Mouse (Mus musculus) kidney, postnatal 0 days (tissue): ENCODE measurements around the gene Spag7. TPM values are rescaled to one million over a fixed set of nuclear protein-coding genes. Genes with fewer than 3 reads are reported as not detected.

Source experiments
- ATAC-seq: fragments of 200-750 bp; cut with Nextera tagmentation; replicated peaks from 2 replicates; pipeline ENCODE4 v1.8.0; 2017; ENCODE audit warnings: low read depth, moderate number of reproducible peaks, moderate TSS enrichment, moderate library complexity; ENCODE audit not compliant: low FRiP score
- DNase-seq: peaks from one replicate; pipeline ENCODE4 v3.0.0-alpha.2; 2016; ENCODE audit warnings: low spot score
- H3K27ac ChIP-seq: fragments of 300-500 bp; sonication (generic); 2 replicates; pipeline ENCODE4 v1.5.1; 2014; ENCODE audit warnings: mild to moderate bottlenecking
- H3K27me3 ChIP-seq: fragments of 300-500 bp; sonication (generic); 2 replicates; pipeline ENCODE4 v1.6.1; 2014; ENCODE audit warnings: low read length, mixed read lengths; ENCODE audit not compliant: insufficient read depth
- H3K36me3 ChIP-seq: fragments of 300-500 bp; sonication (generic); 2 replicates; pipeline ENCODE4 v1.6.1; 2014; ENCODE audit warnings: low read length, mixed read lengths; ENCODE audit not compliant: insufficient read depth
- H3K4me1 ChIP-seq: fragments of 300-500 bp; sonication (generic); replicated peaks from 2 replicates; pipeline ENCODE4 v1.6.1; 2014; ENCODE audit warnings: antibody characterized with exemption, low read length, mixed read lengths; ENCODE audit not compliant: insufficient read depth
- H3K4me2 ChIP-seq: fragments of 300-500 bp; sonication (generic); 2 replicates; pipeline ENCODE4 v1.6.1; 2014; ENCODE audit warnings: mild to moderate bottlenecking, low read length, moderate library complexity, mixed read lengths
- H3K4me3 ChIP-seq: fragments of 300-500 bp; sonication (generic); replicated peaks from 2 replicates; pipeline ENCODE4 v1.5.1; 2014; ENCODE audit warnings: low read depth, low read length
- H3K9ac ChIP-seq: fragments of 300-500 bp; sonication (generic); 2 replicates; pipeline ENCODE4 v1.6.1; 2014; ENCODE audit warnings: low read depth, low read length
- H3K9me3 ChIP-seq: fragments of 300-500 bp; sonication (generic); replicated peaks from 2 replicates; pipeline ENCODE4 v1.6.1; 2016; ENCODE audit warnings: low read length, inconsistent platforms, mixed read lengths
- CTCF ChIP-seq: IDR thresholded peaks from 2 replicates; pipeline ENCODE4 v1.5.1; 2016; ENCODE audit warnings: antibody characterized with exemption, low read depth, mild to moderate bottlenecking, moderate library complexity
- WGBS: fragments of 180-500 bp; shearing (Covaris S2); extraction: QIAGEN DNeasy Blood & Tissue Kit; methylation state at CpG from one replicate; pipeline ENCODE4 v1.1.7; 2014; 5-methylcytosine and 5-hydroxymethylcytosine counted together
- polyA plus RNA-seq: library from polyadenylated mRNA; unstranded; fragments of >200 nt; fragmentation: Nextera tagmentation; extraction: Ambion mirVana; gene quantifications from 2 replicates; pipeline ENCODE4 v1.2.1, GENCODE M21; 2015

The Spag7 gene
- polyA plus RNA-seq, 1 experiment from 2014 or later, result 91.5 TPM

GRCm38 (mm10) chr11:70669582-70670345 is 548 bp upstream of the Spag7 start:
- Histone ChIP-seq H3K27me3 (no peaks in the 10 kb centered on the region), H3K4me1 (peaks cover 7% of the 10 kb centered on the region), H3K9ac (peak overlapping the region; percentile 73), H3K4me2 (peak overlapping the region; percentile 96), H3K9me3 (no peaks in the 10 kb centered on the region), H3K27ac (peak overlapping the region; percentile 98), H3K36me3 (peaks cover 16% of the 10 kb centered on the region), H3K4me3 (peak overlapping the region; percentile 63)
- under 1% methylated on average over 31 of the region's 31 CpGs for WGBS
- ATAC-seq, result peak; percentile 4; the same call in 1 of the 2 replicates
- TF ChIP-seq CTCF, result peak; percentile 64
- DNase-seq, result peak; percentile 91

- H3K9ac ChIP-seq, result peak overlapping the region; percentile 60
- peak overlapping the region; percentile 75 for H3K27ac ChIP-seq
- no peaks in the 10 kb centered on the region for H3K27me3 ChIP-seq
- under 1% methylated on average over 15 of the region's 15 CpGs for WGBS
- no peaks in the 10 kb centered on the region for H3K9me3 ChIP-seq
- no peak for TF ChIP-seq CTCF
- H3K4me2 ChIP-seq, result peak overlapping the region; percentile 96
- peak overlapping the region; percentile 63 for H3K4me3 ChIP-seq
- no peak for DNase-seq
- ATAC-seq, result no peak
- H3K4me1 ChIP-seq, result peaks cover 7% of the 10 kb centered on the region
- peaks cover 24% of the 10 kb centered on the region for H3K36me3 ChIP-seq
These were observed 863 bp downstream of the Spag7 start for GRCm38 (mm10) chr11:70668335-70668770.

GRCm38 (mm10) chr11:70667271-70668150 is 1.7 kb downstream of the Spag7 start:
- WGBS, result 54% methylated on average over 14 of the region's 14 CpGs
- H3K9me3 ChIP-seq, result no peaks in the 10 kb centered on the region
- peak overlapping the region; percentile 96 for H3K4me2 ChIP-seq
- DNase-seq (no peak), ATAC-seq (no peak)
- peak overlapping the region; percentile 75 for H3K27ac ChIP-seq
- peak overlapping the region; percentile 60; the same call in 1 of the 2 replicates for H3K9ac ChIP-seq
- peak overlapping the region; percentile 63 for H3K4me3 ChIP-seq
- peaks cover 33% of the 10 kb centered on the region for H3K36me3 ChIP-seq
- TF ChIP-seq CTCF, result no peak
- peaks cover 7% of the 10 kb centered on the region for H3K4me1 ChIP-seq
- H3K27me3 ChIP-seq, result no peaks in the 10 kb centered on the region

- Histone ChIP-seq H3K27me3 (no peaks in the 10 kb centered on the region), H3K4me2 (no peak overlapping the region), H3K27ac (no peak overlapping the region), H3K9ac (no peak overlapping the region), H3K4me3 (no peak overlapping the region), H3K36me3 (peaks cover 40% of the 10 kb centered on the region), H3K9me3 (no peaks in the 10 kb centered on the region), H3K4me1 (peaks cover 7% of the 10 kb centered on the region)
- no peak for TF ChIP-seq CTCF
- no peak for DNase-seq
- whole genome bisulfite sequencing, result 93% methylated on average over 8 of the region's 8 CpGs
- ATAC-seq, result no peak
These were observed 2.5 kb downstream of the Spag7 start for GRCm38 (mm10) chr11:70666687-70667086.

GRCm38 (mm10) chr11:70664741-70665140 is 4.5 kb downstream of the Spag7 start:
- H3K36me3 ChIP-seq, result peaks cover 37% of the 10 kb centered on the region
- no peak overlapping the region for H3K4me2 ChIP-seq
- ATAC-seq (no peak), DNase-seq (no peak)
- no peak overlapping the region for H3K4me3 ChIP-seq
- no peak overlapping the region for H3K27ac ChIP-seq
- no peak for TF ChIP-seq CTCF
- WGBS, result 85% methylated on average over 9 of the region's 9 CpGs
- H3K4me1 ChIP-seq, result peaks cover 7% of the 10 kb centered on the region
- no peak overlapping the region for H3K9ac ChIP-seq
- H3K9me3 ChIP-seq, result no peaks in the 10 kb centered on the region
- H3K27me3 ChIP-seq, result no peaks in the 10 kb centered on the region

GRCm38 (mm10) chr11:70663957-70664356 is 5.3 kb downstream of the Spag7 start:
- Histone ChIP-seq H3K27ac (no peak overlapping the region), H3K4me3 (no peak overlapping the region), H3K9ac (no peak overlapping the region), H3K36me3 (peaks cover 37% of the 10 kb centered on the region), H3K27me3 (no peaks in the 10 kb centered on the region), H3K4me1 (peaks cover 7% of the 10 kb centered on the region), H3K4me2 (no peak overlapping the region), H3K9me3 (no peaks in the 10 kb centered on the region)
- WGBS, result 84% methylated on average over 6 of the region's 6 CpGs
- DNase-seq, result no peak
- no peak for TF ChIP-seq CTCF
- ATAC-seq, result no peak
